In genomic region chr6:108172219-108172618, GRCm38 (mm10) we compare ENCODE assay signal across 27 mouse cellular contexts. TPM values are rescaled to one million over a fixed set of nuclear protein-coding genes. Genes with fewer than 3 reads are reported as not detected.
DNase-seq lines count a peak whose midpoint lies in the region; TF ChIP-seq lines count a peak whose summit lies in the region.
"Had no signal": no experiment of that assay in that cellular context is flagged by ENCODE, and none has a peak within 500 bp of the region (broad histone marks: within the 10 kb centered on the region; RNA-seq: fewer than 3 reads in every experiment).

No protein-coding gene starts in this region.

- H3K4me1 ChIP-seq in liver, adult 2 months (ENCODE audit: control insufficient read depth, insufficient read depth, low read length): no peaks in the 10 kb centered on the region
- H3K4me1 ChIP-seq in CH12.LX (ENCODE audit: control insufficient read depth in 1 of 2, insufficient read depth in 2 of 2) (peaks cover 9 to 17% of the 10 kb centered on the region in 2 experiments; a peak in 3 of 4 replicates), MEL (ENCODE audit: control insufficient read depth in 1 of 2, insufficient read depth in 2 of 2, low read length in 2 of 2) (peaks cover 4 to 24% of the 10 kb centered on the region in 2 experiments; a peak in 3 of 4 replicates)
- H3K4me1 ChIP-seq: embryonic facial prominence, embryonic 10.5 days; embryonic facial prominence, embryonic 15.5 days; forebrain, embryonic 12.5 days; hindbrain, embryonic 10.5 days; hindbrain, embryonic 15.5 days; limb, embryonic 10.5 days; limb, embryonic 15.5 days; midbrain, embryonic 15.5 days had no signal

- no peak for TF ChIP-seq POLR2A in liver, adult 2 months (IDR thresholded peaks at IDR 0.05; ENCODE audit: extremely low read depth, insufficient read depth, low read length)
- no peak for TF ChIP-seq POLR2A in CH12.LX (IDR thresholded peaks at IDR 0.05; ENCODE audit: low read depth, low read length)
- no peak for TF ChIP-seq POLR2A in MEL (IDR thresholded peaks at IDR 0.05; ENCODE audit: control insufficient read depth in 1 of 2, insufficient read depth in 1 of 2, low read depth in 1 of 2, low read length in 2 of 2, poor library complexity in 1 of 2)

- H3K36me3 ChIP-seq in liver, adult 2 months (ENCODE audit: control insufficient read depth, insufficient read depth, low read length): peaks cover 28% of the 10 kb centered on the region
- peaks cover 33 to 68% of the 10 kb centered on the region in 2 experiments for H3K36me3 ChIP-seq in CH12.LX (replicated peaks in 1 of 2; ENCODE audit: control insufficient read depth in 1 of 2, insufficient read depth in 1 of 2, low read length in 1 of 2)
- peaks cover 0 to 26% of the 10 kb centered on the region in 2 experiments; a peak in 2 of 4 replicates for H3K36me3 ChIP-seq in MEL (ENCODE audit: control insufficient read depth in 1 of 2, insufficient read depth in 2 of 2, low read length in 2 of 2)

- no peak for DNase-seq in liver, adult 2 months (ENCODE audit: extremely low read depth, low read depth, low spot score)
- no peak for DNase-seq in liver
- DNase-seq in A20 (ENCODE audit: low read depth, low spot score): peak; percentile 35
- no peak for DNase-seq in CH12.LX (ENCODE audit: extremely low read depth)
- DNase-seq in MEL (ENCODE audit: low read depth, low spot score): peak; percentile 42
- no peak for DNase-seq in cerebellum, postnatal 4 days (ENCODE audit: low spot score in 2 of 2)
- no peak for DNase-seq in adipocyte (ENCODE audit: low spot score)
- DNase-seq in left cerebral cortex, adult 2 months (ENCODE audit: extremely low spot score in 1 of 2, low spot score in 2 of 2): no peak
- DNase-seq: adrenal gland, postnatal 14 days; cerebellum, adult 2 months; cerebellum, postnatal 14 days; forebrain, postnatal 0 days; heart, postnatal 14 days; kidney, adult 2 months; kidney, postnatal 36 days; right cerebral cortex, adult 18-20 months; spleen, adult 18-20 months; thymus, adult 18-20 months had no signal

- in situ Hi-C loops in CH12.LX (cut with MboI; ENCODE audit: low pct_ligation_motif_present, low pct_unique_long_range_greater_than_20kb, low sequenced_read_pairs): no loop called here

- TF ChIP-seq CTCF in liver, adult 2 months (IDR thresholded peaks at IDR 0.05; ENCODE audit: low read depth, low read length): peak; percentile 17; the same call in 1 of the 2 replicates
- TF ChIP-seq CTCF in CH12.LX (conservative IDR thresholded peaks at IDR 0.05 in 1 of 2, IDR thresholded peaks at IDR 0.05 in 1 of 2; ENCODE audit: low read depth in 2 of 2, low read length in 2 of 2): peak in 1 of 2 experiments; percentile 20; a peak in 1 of 4 replicates
- TF ChIP-seq CTCF in MEL (IDR thresholded peaks at IDR 0.05 in 2 of 3, conservative IDR thresholded peaks at IDR 0.05 in 1 of 3; ENCODE audit: control insufficient read depth in 1 of 3, insufficient read depth in 1 of 3, low read depth in 2 of 3, low read length in 3 of 3, poor library complexity in 1 of 3, severe bottlenecking in 1 of 3): peak in 2 of 3 experiments; percentile 21 to 41; a peak in 4 of 6 replicates
- TF ChIP-seq CTCF in left cerebral cortex, adult 2 months (IDR thresholded peaks at IDR 0.05): no peak; the same call in 1 of the 2 replicates

- H3K9me3 ChIP-seq in CH12.LX (replicated peaks; ENCODE audit: low read length): peaks cover 3% of the 10 kb centered on the region
- no peaks in the 10 kb centered on the region for H3K9me3 ChIP-seq in MEL (replicated peaks; ENCODE audit: insufficient read depth, low read length)
- H3K9me3 ChIP-seq: embryonic facial prominence, embryonic 10.5 days; embryonic facial prominence, embryonic 15.5 days; forebrain, embryonic 12.5 days; hindbrain, embryonic 10.5 days; hindbrain, embryonic 15.5 days; limb, embryonic 10.5 days; limb, embryonic 15.5 days; midbrain, embryonic 15.5 days had no signal

- H3K27me3 ChIP-seq in liver, adult 2 months (ENCODE audit: control insufficient read depth, insufficient read depth, low read length): no peaks in the 10 kb centered on the region
- no peaks in the 10 kb centered on the region for H3K27me3 ChIP-seq in CH12.LX (replicated peaks)
- no peaks in the 10 kb centered on the region for H3K27me3 ChIP-seq in MEL (ENCODE audit: control insufficient read depth in 1 of 2, insufficient read depth in 2 of 2, low read length in 2 of 2)
- H3K27me3 ChIP-seq: embryonic facial prominence, embryonic 15.5 days; forebrain, embryonic 12.5 days; hindbrain, embryonic 15.5 days; limb, embryonic 15.5 days; midbrain, embryonic 15.5 days had no signal

- TF ChIP-seq EP300 in CH12.LX (IDR thresholded peaks at IDR 0.05; ENCODE audit: low read length) (no peak), MEL (IDR thresholded peaks at IDR 0.05; ENCODE audit: low read depth in 1 of 2, low read length in 2 of 2) (no peak)

- 100% methylated on average over 1 of the region's 1 CpGs for WGBS in liver, adult 2 months

- H3K4me2 ChIP-seq in CH12.LX (ENCODE audit: insufficient read depth, low read depth, poor library complexity, severe bottlenecking): no peak overlapping the region
- H3K4me2 ChIP-seq: embryonic facial prominence, embryonic 15.5 days; forebrain, embryonic 12.5 days; hindbrain, embryonic 15.5 days; limb, embryonic 15.5 days; midbrain, embryonic 15.5 days had no signal

- TF ChIP-seq RAD21 in CH12.LX (IDR thresholded peaks at IDR 0.05; ENCODE audit: low read depth, low read length): no peak; the same call in none of the 2 replicates
- no peak; the same call in 1 of the 2 replicates for TF ChIP-seq RAD21 in MEL (IDR thresholded peaks at IDR 0.05; ENCODE audit: low read depth, low read length)

- H3K79me2 ChIP-seq in liver, adult 2 months (ENCODE audit: control insufficient read depth, insufficient read depth, low read length): no peaks in the 10 kb centered on the region; the same call in 1 of the 2 replicates
- H3K79me2 ChIP-seq in CH12.LX (replicated peaks; ENCODE audit: control insufficient read depth, extremely low read depth, insufficient read depth, poor library complexity, severe bottlenecking) (0 out of 2 replicates have a peak, but pooled peaks cover 2% of the 10 kb centered on the region), MEL (ENCODE audit: control insufficient read depth, insufficient read depth, low read length, poor library complexity) (no peaks in the 10 kb centered on the region)

- H3K4me3 ChIP-seq in liver, adult 2 months (ENCODE audit: insufficient read depth, low read depth, low read length): no peak overlapping the region
- no peak overlapping the region for H3K4me3 ChIP-seq in CH12.LX (replicated peaks in 1 of 3; ENCODE audit: low read depth in 2 of 3, low read length in 2 of 3, poor library complexity in 1 of 3)
- no peak overlapping the region for H3K4me3 ChIP-seq in MEL (ENCODE audit: control insufficient read depth in 1 of 2, insufficient read depth in 1 of 2, low read depth in 2 of 2, low read length in 2 of 2)
- no peak overlapping the region for H3K4me3 ChIP-seq in left cerebral cortex, adult 2 months
- H3K4me3 ChIP-seq: embryonic facial prominence, embryonic 10.5 days; embryonic facial prominence, embryonic 15.5 days; forebrain, embryonic 12.5 days; hindbrain, embryonic 10.5 days; hindbrain, embryonic 15.5 days; limb, embryonic 10.5 days; limb, embryonic 15.5 days; midbrain, embryonic 15.5 days had no signal

- H3K27ac ChIP-seq in liver, adult 2 months (replicated peaks; ENCODE audit: insufficient read depth, low read depth, low read length): no peak overlapping the region
- H3K27ac ChIP-seq in CH12.LX (ENCODE audit: insufficient read depth, low read depth) (no peak overlapping the region), MEL (ENCODE audit: control insufficient read depth, low read depth, low read length) (no peak overlapping the region)
- H3K27ac ChIP-seq in left cerebral cortex, adult 2 months: no peak overlapping the region
- H3K27ac ChIP-seq: embryonic facial prominence, embryonic 10.5 days; embryonic facial prominence, embryonic 15.5 days; forebrain, embryonic 12.5 days; hindbrain, embryonic 10.5 days; hindbrain, embryonic 15.5 days; limb, embryonic 10.5 days; limb, embryonic 15.5 days; macrophage; midbrain, embryonic 15.5 days had no signal

- no peak overlapping the region for H3K9ac ChIP-seq in liver, adult 2 months (ENCODE audit: low read depth, low read length)
- H3K9ac ChIP-seq in CH12.LX (ENCODE audit: insufficient read depth, low read depth): no peak overlapping the region
- no peak overlapping the region for H3K9ac ChIP-seq in MEL (ENCODE audit: control insufficient read depth, low read depth, low read length, poor library complexity, severe bottlenecking)
- H3K9ac ChIP-seq: embryonic facial prominence, embryonic 15.5 days; forebrain, embryonic 12.5 days; forebrain, postnatal 0 days; hindbrain, embryonic 15.5 days; limb, embryonic 15.5 days; midbrain, embryonic 15.5 days had no signal

- dilution Hi-C loops in CH12.LX (cut with MboI; ENCODE audit: extremely low pct_ligation_motif_present, extremely low pct_unique_long_range_greater_than_20kb, low sequenced_read_pairs): no loop called here

- intact Hi-C loops in left cerebral cortex, adult 2 months (cut with DNase I): no loop called here

TF ChIP-seq in CH12.LX, 34 proteins besides CTCF, POLR2A, EP300 and RAD21 (continues in another document):
- TF ChIP-seq IRF4 (IDR thresholded peaks at IDR 0.05; ENCODE audit: low read depth, low read length): no peak
- no peak for TF ChIP-seq SIN3A (IDR thresholded peaks at IDR 0.05; ENCODE audit: low read length)

TF ChIP-seq in MEL, 35 proteins besides CTCF, POLR2A, EP300 and RAD21:
- TF ChIP-seq ZKSCAN1 (IDR thresholded peaks at IDR 0.05; ENCODE audit: low read depth, low read length): no peak
- TF ChIP-seq SMC3 (IDR thresholded peaks at IDR 0.05; ENCODE audit: low read depth, low read length): 0 out of 2 replicates have a peak, but pooled peaks have one; percentile 12

RNA-seq across cellular contexts. Expression of gene Sumf1, which starts 13.2 kb away (rescaled TPM):
- 23.3 and 23.6 TPM in 2 replicates for total RNA-seq in liver, adult 2 months (2014; rRNA removed)
- 20.5 and 23.8 TPM in 2 replicates for polyA plus RNA-seq in liver, adult 2 months (2012; rRNA removed)
- total RNA-seq in CH12.LX (2012; rRNA removed) (14.9 and 17.1 TPM in 2 replicates), CH12.LX (2014; rRNA removed) (11.0 and 13.1 TPM in 2 replicates), MEL (2012; rRNA removed) (7.9 and 9.4 TPM in 2 replicates)
- polyA plus RNA-seq in CH12.LX (2012; ENCODE audit: insufficient read length, low read depth) (19.1 and 23.1 TPM in 2 replicates), MEL (2012; ENCODE audit: insufficient read depth in 1 of 2, insufficient read length in 2 of 2, low read depth in 1 of 2, low replicate concordance in 2 of 2, missing spikeins in 1 of 2) (10 to 100 TPM in 1 of 2 experiments, not detected in 1; 11.2 TPM)
- total RNA-seq in left cerebral cortex, adult 2 months (2021): 10 to 100 TPM; 22.4 to 24.1 TPM

RNA-seq across cellular contexts. Expression of gene Itpr1, which starts 40.7 kb away (rescaled TPM):
- 55.0 and 56.6 TPM in 2 replicates for total RNA-seq in liver, adult 2 months (2014; rRNA removed)
- polyA plus RNA-seq in liver, adult 2 months (2012; rRNA removed): 6.9 and 9.2 TPM in 2 replicates
- total RNA-seq in CH12.LX (2012; rRNA removed) (73.1 and 78.2 TPM in 2 replicates), CH12.LX (2014; rRNA removed) (42.8 and 48.2 TPM in 2 replicates), MEL (2012; rRNA removed) (12.2 and 15.6 TPM in 2 replicates)
- polyA plus RNA-seq in CH12.LX (2012; ENCODE audit: insufficient read length, low read depth) (53.4 and 54.5 TPM in 2 replicates), MEL (2012; ENCODE audit: insufficient read depth in 1 of 2, insufficient read length in 2 of 2, low read depth in 1 of 2, low replicate concordance in 2 of 2, missing spikeins in 1 of 2) (10 to 100 TPM in 1 of 2 experiments, not detected in 1; 19.0 TPM)
- total RNA-seq in left cerebral cortex, adult 2 months (2021): 100 to 1,000 TPM; 459 to 480 TPM

Comparison
In these comparisons a context has a peak if more than half of its experiments do, and no peak if none do; other contexts are left out.
1. DNase-seq: peak in A20 (single experiment) and MEL (single experiment); none in liver, adult 2 months (single experiment), liver (single experiment), CH12.LX (single experiment), cerebellum, postnatal 4 days (0 of 2), adipocyte (single experiment) and left cerebral cortex, adult 2 months (0 of 2).